Mouse (Mus musculus) mesoderm, embryonic 11.5 days (tissue): ENCODE measurements around the gene Rgma.

ENCODE experiments used
- DNase-seq: peaks from one replicate; pipeline ENCODE4 v3.0.0-alpha.2; 2012; ENCODE audit warnings: low read depth, low spot score

Rgma gene

DNA sequence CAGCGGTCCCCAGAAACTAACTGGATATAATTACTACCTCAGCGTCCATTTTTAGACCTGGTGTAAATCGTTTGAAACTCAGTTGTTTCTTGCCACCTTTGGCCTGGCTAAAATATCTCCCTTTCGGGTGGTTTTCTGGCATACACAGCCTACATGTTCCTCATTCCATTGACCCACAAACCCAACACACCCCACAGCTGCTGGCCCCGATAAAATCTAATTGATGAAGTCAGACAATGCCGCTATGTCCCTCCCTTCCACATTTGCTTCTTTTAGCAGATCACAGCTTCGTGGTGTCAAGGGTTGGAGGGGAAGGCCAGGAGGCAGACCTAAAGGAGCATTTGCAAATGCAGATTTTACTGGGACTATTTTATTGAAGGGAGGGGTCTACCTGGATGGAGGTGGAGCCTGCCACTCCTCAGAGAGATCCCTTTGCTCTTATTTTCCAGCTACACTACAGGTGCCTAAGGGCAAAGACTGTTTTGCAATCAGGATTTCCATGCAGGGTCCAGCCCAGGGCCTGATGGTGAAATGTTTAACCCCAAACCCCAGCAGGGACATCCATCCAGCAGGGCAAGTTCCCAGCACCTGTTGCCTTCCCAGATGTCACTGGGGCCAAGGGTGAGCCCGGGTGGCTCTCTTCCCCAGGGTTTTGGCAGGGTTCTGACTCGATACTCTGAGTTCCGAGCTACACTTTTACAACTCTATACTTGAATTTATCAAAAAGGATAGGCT lies 3.6 kb upstream of the Rgma start:
- no peak for DNase-seq

DNA sequence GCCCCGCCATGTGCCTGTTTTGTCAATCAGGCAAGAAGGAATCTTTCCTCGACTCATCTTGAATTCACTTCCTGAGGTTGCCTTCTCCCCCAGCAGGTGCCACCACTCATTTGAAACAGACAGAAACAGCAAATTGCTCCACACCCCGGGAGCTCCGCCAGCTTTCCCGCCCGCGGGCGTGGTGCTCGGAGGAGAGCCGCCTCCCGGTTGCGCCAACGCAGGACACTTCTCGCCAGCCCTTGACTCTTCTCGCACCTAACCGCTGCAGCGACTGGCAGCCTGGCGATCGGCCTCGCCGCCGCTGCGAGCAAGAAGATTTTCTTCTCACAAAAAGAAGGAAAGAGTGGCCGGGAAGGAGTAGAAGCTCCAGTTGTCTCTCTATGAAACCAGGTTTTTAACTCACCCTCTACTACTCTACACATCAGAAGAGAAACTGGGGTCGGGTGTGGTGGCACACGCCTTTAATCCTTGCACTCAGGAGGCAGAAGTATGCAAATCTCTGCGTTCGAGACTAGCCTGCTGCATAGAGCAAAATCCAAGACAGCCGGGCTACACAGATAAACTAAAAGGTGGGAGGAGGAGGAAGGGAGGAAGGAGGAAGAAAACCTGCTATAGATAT lies 2.8 kb upstream of the Rgma start:
- DNase-seq: no peak

DNA sequence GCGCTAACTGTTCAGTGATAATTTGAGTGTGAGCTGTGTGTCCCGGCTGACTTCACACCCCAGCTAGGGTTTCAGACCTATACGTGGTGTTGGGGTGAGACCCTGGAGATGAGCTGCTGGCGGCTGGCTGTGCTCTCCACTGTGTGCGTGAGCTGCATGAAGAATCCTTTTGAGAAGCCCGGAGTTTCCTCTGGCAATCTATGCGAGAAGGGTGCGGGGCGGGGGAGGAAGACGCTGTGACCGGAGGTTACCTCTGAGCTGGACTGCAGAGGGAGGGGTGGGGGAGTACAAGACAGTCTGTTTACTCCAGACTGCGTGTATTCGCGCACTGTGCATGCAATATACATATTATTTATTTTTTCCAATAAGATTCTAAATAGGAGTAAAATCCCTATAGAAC lies 582 bp upstream of the Rgma start:
- DNase-seq: peak; percentile 75

DNA sequence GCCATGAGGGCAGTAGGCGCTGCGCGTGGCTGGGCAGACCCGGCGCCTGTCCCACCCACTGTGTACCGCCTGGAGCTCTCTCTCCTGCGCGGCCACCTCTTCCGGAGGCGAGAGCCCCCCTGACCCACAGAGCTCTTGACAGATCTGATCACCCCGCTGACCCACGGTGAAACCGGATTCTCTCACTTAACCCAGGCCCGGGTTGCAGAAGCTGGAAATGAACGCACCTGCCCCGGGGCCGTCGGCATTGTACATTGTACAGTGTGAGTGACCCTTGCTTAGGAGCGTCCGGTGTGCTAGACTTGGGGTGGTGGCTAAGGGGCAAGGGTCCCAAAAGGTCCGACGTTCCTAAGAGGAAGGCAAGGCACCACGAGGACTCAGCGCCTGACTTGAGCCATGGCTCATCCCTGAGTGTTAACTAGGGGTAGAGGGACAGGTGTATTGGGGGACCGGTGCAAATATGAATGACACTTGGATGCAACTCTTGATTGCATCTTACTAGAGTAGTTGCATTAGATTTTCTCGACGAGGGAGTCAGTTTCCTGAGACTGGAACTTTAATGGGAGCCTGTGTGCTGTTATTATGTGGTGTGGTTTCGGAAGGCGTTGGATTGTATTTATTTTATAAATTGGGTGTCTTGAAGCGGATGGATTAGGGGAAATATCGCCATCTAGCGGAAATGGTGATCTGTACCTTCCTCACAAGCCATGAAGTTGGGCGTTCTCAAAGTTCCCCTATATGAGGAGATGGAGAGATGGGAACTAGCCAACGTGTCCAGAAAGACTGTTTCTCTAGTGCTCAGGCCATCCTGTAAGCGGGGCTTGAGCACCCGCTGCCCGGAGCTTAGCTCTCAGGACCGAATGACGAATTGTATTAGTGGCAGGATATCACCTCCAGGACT lies 1.0 kb downstream of the Rgma start:
- DNase-seq: peak; percentile 92

DNA sequence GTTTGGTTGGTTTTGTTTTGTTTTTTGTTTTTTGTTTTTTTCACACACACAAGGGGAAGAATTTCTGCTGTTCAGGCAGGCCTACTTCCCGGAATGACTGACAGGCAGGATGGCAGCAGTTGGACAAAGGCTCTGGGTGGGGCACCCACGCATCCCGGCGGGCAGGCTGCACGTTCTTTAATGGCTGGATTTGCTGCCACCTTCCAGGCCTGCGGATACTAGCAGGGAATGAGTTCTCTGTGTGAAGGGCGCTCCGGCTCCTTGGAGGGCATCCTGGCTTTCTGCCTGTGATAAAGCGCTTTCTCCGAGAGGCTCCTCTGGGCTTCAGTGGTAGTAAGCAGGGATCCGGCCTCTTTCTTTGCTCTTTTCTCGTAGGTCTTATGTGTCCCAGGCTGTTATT lies 2.0 kb downstream of the Rgma start:
- no peak for DNase-seq

DNA sequence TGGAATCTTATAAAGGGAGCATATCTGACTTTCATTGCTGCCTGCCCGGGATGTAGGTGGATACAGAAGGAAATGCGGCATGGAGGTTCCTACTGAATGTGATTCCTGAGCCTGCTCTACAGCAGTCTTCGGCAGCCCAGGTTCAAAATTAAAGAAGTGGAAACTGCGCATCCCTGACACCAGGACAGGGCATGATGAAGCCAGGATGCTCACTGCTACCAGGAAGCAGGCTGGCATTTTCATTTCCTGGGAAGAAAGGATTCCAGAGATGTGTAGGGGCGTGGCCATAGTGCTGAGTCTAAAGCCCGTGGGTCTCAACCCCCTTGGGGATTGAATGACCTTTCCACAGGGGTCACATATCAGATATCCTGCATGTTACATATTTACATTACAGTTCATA lies 2.7 kb downstream of the Rgma start:
- DNase-seq: no peak

DNA sequence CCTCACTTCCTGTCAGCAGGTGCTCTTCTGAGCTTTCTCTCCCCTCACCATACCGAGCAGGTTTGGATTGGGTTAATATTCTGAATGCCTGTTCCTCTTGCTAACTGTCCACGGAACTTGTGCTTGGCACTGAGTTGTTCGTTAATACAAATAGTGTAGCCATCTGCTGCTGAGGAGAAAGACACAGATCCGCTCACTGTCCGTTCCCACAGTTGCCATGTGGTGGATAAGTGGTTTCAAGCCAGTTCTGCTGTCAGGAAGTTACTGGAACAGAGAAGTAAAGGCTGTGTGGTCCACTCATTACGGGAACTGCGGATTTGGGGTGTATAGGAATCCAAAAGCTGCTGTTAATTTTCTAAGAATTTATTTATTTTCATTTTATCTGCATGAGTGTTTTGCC lies 7.5 kb downstream of the Rgma start:
- DNase-seq: no peak

DNA sequence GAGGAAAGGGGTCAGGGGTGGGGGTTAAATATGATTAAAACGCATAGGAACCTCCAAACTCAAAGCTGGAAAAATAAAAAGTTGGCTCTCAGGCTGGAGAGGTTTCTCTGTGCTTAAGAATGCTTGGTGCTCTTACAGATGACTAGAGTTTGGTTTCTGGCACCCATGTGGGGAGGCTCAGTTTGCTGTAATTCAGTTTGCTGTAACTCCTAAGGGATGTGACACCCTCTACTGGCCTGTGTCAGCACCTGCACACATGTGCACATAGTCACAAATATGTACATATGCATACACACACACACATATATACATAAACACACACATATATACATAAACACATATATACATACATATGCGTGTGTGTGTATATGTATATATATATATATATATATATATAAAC lies 13.6 kb downstream of the Rgma start:
- no peak for DNase-seq

DNA sequence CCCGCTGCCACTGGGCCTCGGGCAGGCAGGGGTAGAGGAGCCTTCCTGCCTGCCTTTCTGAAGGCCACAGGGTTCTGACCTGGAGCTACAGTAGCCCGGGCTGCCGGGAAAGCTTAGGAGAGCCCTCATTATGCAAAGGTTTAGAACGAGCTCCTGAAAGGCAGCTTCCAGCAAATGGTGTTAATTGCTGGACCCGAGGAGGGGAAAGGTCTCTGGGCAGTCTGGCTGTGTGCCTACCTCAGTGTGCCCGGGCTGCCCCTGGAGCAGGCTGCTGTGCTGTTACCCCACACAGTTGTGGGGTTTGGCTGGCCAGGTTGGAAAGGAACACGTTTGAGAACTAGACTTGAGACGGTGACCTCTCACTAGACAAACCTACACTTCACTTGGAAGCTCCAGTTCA lies 14.1 kb downstream of the Rgma start:
- DNase-seq: no peak

DNA sequence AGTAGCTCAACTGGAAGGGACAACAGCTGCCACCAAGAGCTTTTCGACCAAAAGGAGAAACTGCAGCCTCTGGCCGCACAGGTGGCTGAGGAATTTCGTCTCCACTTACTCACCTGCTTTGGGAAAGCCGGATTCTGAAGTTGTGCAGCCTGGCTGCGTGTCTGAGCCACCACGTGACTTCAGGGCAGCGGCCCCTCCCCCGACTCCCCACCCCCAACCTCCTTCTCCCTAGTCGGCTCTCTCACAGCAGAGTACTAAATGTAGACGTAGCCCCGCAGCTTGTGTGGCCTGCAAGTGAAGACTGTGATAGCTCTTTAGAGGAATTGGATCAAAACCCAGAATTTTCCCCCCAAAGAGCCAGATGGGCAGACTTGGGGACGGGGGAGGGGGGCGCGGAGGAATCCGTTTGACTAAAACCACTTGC lies 14.6 kb downstream of the Rgma start:
- DNase-seq: peak; percentile 58

DNA sequence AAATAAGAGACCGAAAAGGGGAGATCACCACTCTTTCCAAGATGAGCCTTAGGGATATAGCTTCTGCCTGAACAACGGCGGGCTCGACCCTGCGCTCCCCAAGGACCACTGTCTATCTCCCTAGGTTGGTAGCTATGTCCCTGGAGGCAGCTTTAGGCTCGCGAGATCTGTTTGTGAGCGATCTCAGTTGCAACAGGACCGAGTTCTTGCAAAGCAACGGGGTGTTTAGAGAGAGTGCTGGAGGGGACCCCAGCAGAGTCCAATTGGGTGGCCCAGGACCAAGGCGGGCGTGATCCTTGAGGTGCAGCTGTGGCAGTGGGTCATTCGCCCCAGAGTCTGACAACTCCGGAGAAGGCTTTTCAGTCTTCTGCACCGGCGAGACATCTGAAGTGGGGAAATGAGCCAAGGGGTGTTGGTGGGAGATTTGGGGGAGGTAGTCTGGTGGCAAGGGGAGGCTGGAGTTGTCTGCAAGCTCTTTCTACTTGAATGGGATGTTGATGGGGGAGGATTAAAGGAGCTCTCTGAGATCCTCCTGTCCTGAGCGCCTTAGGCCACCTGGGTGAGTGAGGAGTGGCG lies 15.2 kb downstream of the Rgma start:
- DNase-seq: peak; percentile 54

DNA sequence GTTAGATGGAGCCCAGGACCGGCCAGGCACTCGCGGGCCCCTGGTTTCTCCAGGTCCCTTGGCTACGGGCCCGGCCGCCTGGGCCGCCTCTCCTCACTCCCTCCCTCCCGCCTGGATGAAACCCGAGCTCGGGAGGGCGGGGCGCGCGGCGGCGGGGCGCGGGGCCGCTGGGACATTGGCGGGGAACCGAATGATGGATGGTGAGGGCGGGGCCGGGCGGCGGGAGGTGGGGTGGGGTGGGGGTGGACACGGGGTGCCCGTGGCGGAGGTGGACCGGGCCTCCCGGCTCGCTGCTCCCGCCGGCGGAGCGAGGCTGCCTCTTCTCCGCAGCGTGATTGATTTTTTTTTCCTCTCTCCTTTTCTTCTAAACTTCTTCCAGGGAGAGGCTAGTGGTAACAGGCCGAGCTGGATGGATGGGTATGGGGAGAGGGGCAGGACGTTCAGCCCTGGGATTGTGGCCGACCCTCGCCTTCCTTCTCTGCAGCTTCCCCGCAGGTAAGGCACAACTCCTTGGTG lies 15.8 kb downstream of the Rgma start:
- peak; percentile 87 for DNase-seq

DNA sequence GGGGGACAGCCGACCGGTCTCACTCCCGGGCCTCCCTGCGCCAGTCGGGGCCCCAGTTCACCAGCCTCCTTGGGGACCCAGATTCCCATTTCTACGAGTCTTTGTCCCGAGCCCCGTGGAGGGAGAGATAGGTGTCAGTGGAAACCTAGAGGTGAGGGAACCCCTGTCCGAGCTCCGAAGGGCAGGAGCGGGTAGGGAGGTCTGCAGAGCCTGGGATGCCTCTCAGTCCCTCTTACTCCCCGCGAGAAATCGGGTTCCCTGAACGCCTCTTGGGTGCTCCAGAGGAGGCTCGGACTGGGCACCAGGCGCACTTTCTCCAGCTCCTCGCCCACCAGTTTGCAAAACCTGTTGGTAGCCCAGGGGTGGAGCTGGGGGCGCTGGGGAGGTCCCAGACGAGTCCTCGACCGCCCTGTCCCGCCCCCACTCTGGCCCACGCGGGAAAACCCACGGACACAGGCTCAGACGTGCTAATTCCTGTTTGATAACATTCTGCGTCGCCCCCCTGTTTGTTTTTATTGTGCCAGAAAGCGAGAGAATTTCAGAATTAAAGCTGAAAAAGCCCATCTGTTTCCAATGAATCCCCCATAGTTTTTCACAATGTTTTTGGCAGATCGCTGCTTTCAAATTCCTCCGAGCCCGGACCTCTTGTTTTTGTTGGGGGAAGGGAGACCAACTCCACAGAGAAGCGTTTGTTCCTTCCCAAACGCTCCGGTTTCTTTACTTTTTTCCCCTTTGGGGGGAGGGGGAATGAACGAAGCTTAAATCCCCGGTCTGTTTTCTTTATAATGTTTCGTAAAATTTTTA lies 16.4 kb downstream of the Rgma start:
- peak; percentile 80 for DNase-seq

DNA sequence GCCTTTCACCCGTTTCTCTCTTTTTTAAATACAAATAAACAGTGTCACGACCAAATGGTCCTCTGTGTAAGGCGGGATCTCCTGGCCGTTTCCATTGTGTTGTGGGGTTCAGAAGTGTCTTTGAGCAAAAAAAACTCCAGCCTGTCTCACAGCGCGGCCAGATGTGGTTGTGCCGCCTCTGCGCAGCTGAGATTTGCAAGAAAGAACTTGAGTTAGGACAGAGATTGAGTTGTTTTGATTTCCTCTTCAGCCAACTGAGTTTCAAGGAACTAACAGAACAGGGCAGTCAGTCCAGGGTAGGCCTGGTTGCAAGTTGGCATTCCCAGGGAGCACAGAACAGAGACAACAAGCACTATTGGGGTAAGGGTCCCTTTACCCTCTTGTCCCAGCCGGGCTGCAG lies 17.1 kb downstream of the Rgma start:
- DNase-seq: peak; percentile 59

DNA sequence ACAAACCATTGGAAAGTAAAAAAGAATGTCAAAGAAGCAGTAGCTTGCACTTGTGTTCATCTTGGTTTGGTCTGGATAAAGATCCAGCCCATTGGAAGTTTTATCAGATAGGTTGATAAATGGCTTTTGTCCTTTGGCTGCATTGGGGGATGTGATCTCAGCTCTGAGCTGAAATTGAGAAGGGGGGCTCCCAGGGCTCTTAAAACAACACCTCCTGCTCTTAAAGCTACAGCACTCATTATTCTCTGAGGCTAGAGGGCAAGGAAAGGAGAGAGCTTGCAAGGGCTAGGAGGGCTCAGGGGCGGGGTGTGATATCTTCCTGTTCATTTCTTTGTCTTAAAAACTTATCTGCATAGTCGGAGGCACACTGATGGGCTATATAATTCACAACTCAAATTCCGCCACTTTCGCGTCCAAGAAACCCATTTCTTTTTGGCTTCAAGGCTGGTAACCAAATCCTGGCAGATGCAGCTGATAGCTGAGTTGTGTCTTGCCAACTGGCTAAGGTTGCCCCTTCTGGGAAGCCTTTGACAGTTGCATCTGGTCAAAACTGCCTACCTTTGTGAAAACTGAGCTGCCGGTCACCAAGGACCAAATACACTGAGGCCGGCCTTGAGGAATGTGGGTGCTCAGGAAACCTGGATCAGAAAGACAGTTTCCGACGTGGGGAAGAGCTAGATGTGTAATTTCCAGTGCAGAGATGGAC lies 18.2 kb downstream of the Rgma start:
- DNase-seq: peak; percentile 76

DNA sequence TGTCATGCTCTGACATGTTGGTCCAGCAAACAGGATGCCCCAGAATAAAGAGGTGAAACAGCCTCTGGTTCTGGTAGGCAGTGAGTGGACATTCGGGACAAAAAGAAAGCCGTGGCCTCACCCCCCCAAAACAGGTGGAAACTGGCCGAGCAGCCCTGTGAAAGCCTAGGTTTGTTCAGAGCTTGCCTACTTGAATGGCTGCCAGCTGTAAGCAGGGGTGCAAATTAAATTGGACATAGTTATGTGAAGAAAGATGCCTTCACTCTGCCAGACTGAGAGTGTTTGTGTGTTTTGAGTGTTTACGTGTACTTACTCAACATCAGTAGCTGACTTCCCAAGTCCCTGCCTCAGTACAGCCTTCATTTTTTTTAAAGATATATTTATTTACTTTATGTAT lies 18.7 kb downstream of the Rgma start:
- DNase-seq: no peak

DNA sequence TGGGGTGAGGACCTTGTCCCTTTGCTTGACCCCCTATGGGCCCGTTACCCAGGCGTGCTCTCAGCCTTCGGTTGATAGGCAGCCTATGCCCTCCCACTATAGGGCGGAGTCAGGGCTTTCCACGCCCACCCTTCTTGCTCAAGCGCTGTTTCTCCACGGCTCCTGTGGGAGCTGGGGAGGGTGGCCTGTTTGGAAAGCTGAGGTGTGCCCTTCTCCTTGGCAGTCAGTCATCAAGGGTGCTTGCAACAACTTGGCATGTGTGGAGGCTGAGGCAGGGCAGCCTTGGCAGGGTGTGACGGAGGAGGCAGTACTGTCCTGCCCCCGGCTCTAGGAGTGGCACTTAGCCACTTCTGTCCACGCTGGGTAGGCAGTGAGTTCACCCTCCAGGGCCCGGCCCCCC lies 23.0 kb downstream of the Rgma start:
- DNase-seq: peak; percentile 76

DNA sequence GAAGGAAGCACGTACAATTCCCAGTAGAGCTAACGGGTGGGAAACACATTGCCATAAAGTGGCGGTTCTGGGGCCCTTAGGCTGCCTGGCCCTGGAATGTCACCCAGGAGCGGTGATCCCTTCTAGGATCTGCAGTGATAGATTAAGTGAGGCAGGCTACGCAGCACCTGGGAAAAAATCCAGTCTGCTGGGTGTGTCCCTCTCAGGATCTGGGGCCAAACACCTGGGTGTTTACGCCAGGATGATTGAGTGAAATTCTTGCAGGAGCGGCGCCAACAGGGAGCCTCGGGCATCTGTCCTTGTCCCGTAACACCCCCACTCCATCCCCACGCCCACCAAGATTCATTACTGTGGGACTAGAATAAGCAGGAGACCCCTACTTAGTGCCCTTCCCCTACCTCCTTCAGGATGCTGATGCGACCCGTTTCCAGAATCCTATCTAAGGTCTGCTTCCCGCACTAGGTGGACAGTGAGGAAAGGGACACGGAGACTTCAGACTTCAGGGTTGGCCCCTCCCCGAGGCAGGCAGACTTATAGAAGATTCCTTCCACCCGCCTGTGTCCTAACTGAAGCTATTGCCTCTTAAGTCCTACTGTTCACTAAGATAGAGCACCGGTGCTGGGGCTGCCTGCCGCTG lies 23.6 kb downstream of the Rgma start:
- DNase-seq: no peak

DNA sequence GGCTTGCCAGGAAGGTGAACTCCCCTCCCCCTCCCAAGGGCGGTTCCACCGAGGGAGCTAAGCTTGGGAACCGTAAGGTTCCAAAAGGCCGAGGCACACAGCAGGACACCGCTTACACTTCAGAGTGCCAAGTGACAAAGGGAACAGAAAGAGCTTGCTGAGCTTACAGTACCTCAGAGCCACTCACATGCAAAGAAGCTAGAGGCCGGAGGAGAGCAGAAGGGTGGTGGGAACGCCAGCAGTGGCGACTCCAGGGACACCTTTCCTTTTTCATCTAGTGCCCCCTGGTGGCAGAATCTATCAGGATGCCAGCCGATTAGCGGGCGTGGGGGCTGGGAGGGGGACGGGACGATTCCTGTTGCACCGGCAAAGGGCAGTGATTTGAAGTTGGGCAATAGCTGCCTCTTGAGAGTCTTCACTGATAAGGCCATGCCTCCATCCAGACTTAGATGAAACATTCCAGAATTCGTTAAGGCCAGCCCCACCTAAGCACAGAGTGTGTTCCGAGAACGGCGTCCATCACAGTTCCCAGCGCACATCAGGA lies 24.3 kb downstream of the Rgma start:
- peak; percentile 92 for DNase-seq
